9 mouse cellular contexts compared by ENCODE assay signal in the genomic region with DNA sequence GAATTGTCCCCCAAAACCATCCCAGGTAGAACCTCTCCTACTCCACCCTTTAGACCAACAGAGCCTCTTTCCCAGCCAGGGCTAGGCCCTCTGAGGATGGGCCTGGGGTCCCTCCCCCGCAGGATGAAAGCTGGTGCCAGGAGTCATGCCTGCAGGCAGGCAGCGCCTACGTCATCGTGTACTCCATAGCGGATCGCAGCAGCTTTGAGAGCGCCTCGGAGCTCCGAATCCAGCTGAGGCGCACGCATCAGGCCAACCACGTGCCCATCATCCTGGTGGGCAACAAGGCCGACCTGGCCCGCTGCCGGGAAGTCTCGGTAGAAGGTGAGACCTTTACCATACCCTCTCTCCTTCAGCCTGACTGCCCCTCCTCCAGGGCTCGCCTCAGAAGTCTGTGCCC. TPM values are rescaled to one million over a fixed set of nuclear protein-coding genes. Genes with fewer than 3 reads are reported as not detected.
DNase-seq lines count a peak whose midpoint lies in the region; ATAC-seq and TF ChIP-seq lines count a peak whose summit lies in the region.
"Had no signal": no experiment of that assay in that cellular context is flagged by ENCODE, and none has a peak within 500 bp of the region (broad histone marks: within the 10 kb centered on the region; RNA-seq: fewer than 3 reads in every experiment).

No protein-coding gene starts in this region.

- H3K27me3 ChIP-seq in lung, postnatal 0 days (replicated peaks; ENCODE audit: insufficient read depth, low read length) = no peaks in the 10 kb centered on the region
- H3K27me3 ChIP-seq in hindbrain, embryonic 14.5 days (ENCODE audit: control insufficient read depth, insufficient read depth, low read length) = peaks cover 6% of the 10 kb centered on the region
- 0 out of 2 replicates have a peak, but pooled peaks cover 1% of the 10 kb centered on the region for H3K27me3 ChIP-seq in stomach, embryonic 15.5 days (replicated peaks)

- intact Hi-C loops in gastrocnemius, adult 2 months (cut with DNase I) = no loop called here
- intact Hi-C loops in gastrocnemius, postnatal 36 days (cut with DNase I) = no loop called here
- intact Hi-C loops in left cerebral cortex, postnatal 25 days (cut with DNase I) = no loop called here

- H3K4me2 ChIP-seq in lung, postnatal 0 days (replicated peaks; ENCODE audit: low read depth, low read length) = 0 out of 2 replicates have a peak overlapping the region, but pooled peaks have one; percentile 14
- H3K4me2 ChIP-seq in hindbrain, embryonic 14.5 days (replicated peaks) = peak overlapping the region; percentile 28; the same call in 1 of the 2 replicates
- peak overlapping the region; percentile 33 for H3K4me2 ChIP-seq in stomach, embryonic 15.5 days

- H3K9ac ChIP-seq in lung, postnatal 0 days (replicated peaks; ENCODE audit: low read depth) = no peak overlapping the region
- no peak overlapping the region; the same call in 1 of the 2 replicates for H3K9ac ChIP-seq in hindbrain, embryonic 14.5 days
- no peak overlapping the region for H3K9ac ChIP-seq in stomach, embryonic 15.5 days

- DNase-seq in gastrocnemius, adult 2 months = no peak
- no peak for DNase-seq in gastrocnemius, postnatal 36 days
- peak; percentile 61 for DNase-seq in lung, postnatal 0 days (ENCODE audit: low spot score)
- DNase-seq in lung, adult 18-20 months = no peak
- no peak for DNase-seq in hindbrain, embryonic 14.5 days (ENCODE audit: low spot score)
- DNase-seq in left cerebral cortex, postnatal 25 days (ENCODE audit: low spot score in 2 of 2) = no peak
- no peak for DNase-seq in adrenal gland, adult 2 months

- no peaks in the 10 kb centered on the region for H3K9me3 ChIP-seq in lung, postnatal 0 days (ENCODE audit: low read length)
- H3K9me3 ChIP-seq in hindbrain, embryonic 14.5 days (ENCODE audit: control insufficient read depth, low read length) = no peaks in the 10 kb centered on the region
- no peaks in the 10 kb centered on the region for H3K9me3 ChIP-seq in stomach, embryonic 15.5 days

- TF ChIP-seq CTCF in gastrocnemius, adult 2 months (IDR thresholded peaks at IDR 0.05) = no peak
- TF ChIP-seq CTCF in lung, postnatal 0 days (IDR thresholded peaks at IDR 0.05) = no peak

- peak overlapping the region; percentile 24 for H3K4me3 ChIP-seq in gastrocnemius, adult 2 months
- no peak overlapping the region for H3K4me3 ChIP-seq in lung, postnatal 0 days (ENCODE audit: low read depth, low read length)
- H3K4me3 ChIP-seq in hindbrain, embryonic 14.5 days (replicated peaks; ENCODE audit: low read length) = no peak overlapping the region
- H3K4me3 ChIP-seq in stomach, embryonic 15.5 days (replicated peaks) = no peak overlapping the region

- WGBS in lung, postnatal 0 days = 9% methylated on average over 15 of the region's 17 CpGs
- 56% methylated on average over 17 of the region's 17 CpGs for WGBS in hindbrain, embryonic 14.5 days
- WGBS in stomach, embryonic 15.5 days = 28% methylated on average over 17 of the region's 17 CpGs

- H3K4me1 ChIP-seq in lung, postnatal 0 days (ENCODE audit: insufficient read depth, low read depth, low read length) = peaks cover 5% of the 10 kb centered on the region; the same call in 1 of the 2 replicates
- H3K4me1 ChIP-seq in hindbrain, embryonic 14.5 days (replicated peaks; ENCODE audit: control insufficient read depth, insufficient read depth, low read length) = no peaks in the 10 kb centered on the region
- H3K4me1 ChIP-seq in stomach, embryonic 15.5 days = peaks cover 39% of the 10 kb centered on the region

- TF ChIP-seq EP300 in lung, postnatal 0 days (IDR thresholded peaks at IDR 0.05) = no peak

- ATAC-seq in lung, postnatal 0 days = no peak
- ATAC-seq in hindbrain, embryonic 14.5 days (ENCODE audit: low FRiP score) = no peak
- ATAC-seq in stomach, embryonic 15.5 days (ENCODE audit: insufficient read depth, low FRiP score, low read depth) = no peak

- H3K36me3 ChIP-seq in lung, postnatal 0 days (ENCODE audit: insufficient read depth, low read length) = 0 out of 2 replicates have a peak, but pooled peaks cover 3% of the 10 kb centered on the region
- no peaks in the 10 kb centered on the region for H3K36me3 ChIP-seq in hindbrain, embryonic 14.5 days (replicated peaks; ENCODE audit: control insufficient read depth, insufficient read depth)
- H3K36me3 ChIP-seq in stomach, embryonic 15.5 days = no peaks in the 10 kb centered on the region

- peak overlapping the region; percentile 52 for H3K27ac ChIP-seq in gastrocnemius, adult 2 months
- H3K27ac ChIP-seq in lung, postnatal 0 days (ENCODE audit: low read length) = 0 out of 2 replicates have a peak overlapping the region, but pooled peaks have one; percentile 27
- no peak overlapping the region for H3K27ac ChIP-seq in hindbrain, embryonic 14.5 days
- peak overlapping the region; percentile 40; the same call in 1 of the 2 replicates for H3K27ac ChIP-seq in stomach, embryonic 15.5 days

RNA-seq across cellular contexts. Expression of gene Rem1, which starts 6.6 kb away (rescaled TPM):
- total RNA-seq in gastrocnemius, adult 2 months (2021) = 1 to 10 TPM; 2.4 to 3.0 TPM
- total RNA-seq in gastrocnemius, postnatal 36 days (2021) = 1 to 10 TPM; 2.7 to 3.6 TPM
- 32.2 and 34.0 TPM in 2 replicates for polyA plus RNA-seq in lung, postnatal 0 days (2015; fragmentation: Nextera tagmentation; extraction: Ambion mirVana)
- polyA plus RNA-seq in hindbrain, embryonic 14.5 days (2014; fragmentation: Nextera tagmentation; extraction: Ambion mirVana) = 0.33 and 0.87 TPM in 2 replicates
- polyA plus RNA-seq in stomach, embryonic 15.5 days (2015; fragmentation: Nextera tagmentation; extraction: Ambion mirVana) = 19.1 and 22.7 TPM in 2 replicates
- 1 to 10 TPM; 1.1 TPM for total RNA-seq in left cerebral cortex, postnatal 25 days (2021)
- 10 to 100 TPM; 11.3 to 18.1 TPM for total RNA-seq in adrenal gland, adult 2 months (2021)
- 11.9 and 21.0 TPM in 2 replicates for polyA plus RNA-seq in adrenal gland, adult 2 months (2012; rRNA removed)

RNA-seq across cellular contexts. Expression of gene Defb25, which starts 10.5 kb away (rescaled TPM):
- total RNA-seq in gastrocnemius, adult 2 months (2021) = not detected
- not detected for total RNA-seq in gastrocnemius, postnatal 36 days (2021)
- polyA plus RNA-seq in lung, postnatal 0 days (2015; fragmentation: Nextera tagmentation; extraction: Ambion mirVana) = 3.0 and 4.9 TPM in 2 replicates
- not detected in 2 replicates for polyA plus RNA-seq in hindbrain, embryonic 14.5 days (2014; fragmentation: Nextera tagmentation; extraction: Ambion mirVana)
- polyA plus RNA-seq in stomach, embryonic 15.5 days (2015; fragmentation: Nextera tagmentation; extraction: Ambion mirVana) = 1.2 and 1.6 TPM in 2 replicates
- not detected for total RNA-seq in left cerebral cortex, postnatal 25 days (2021)
- total RNA-seq in adrenal gland, adult 2 months (2021) = not detected
- 1.0 TPM in 1 of 2 replicates, not detected in the other for polyA plus RNA-seq in adrenal gland, adult 2 months (2012; rRNA removed)
- total RNA-seq: layer of hippocampus, postnatal 25 days had no signal

RNA-seq across cellular contexts. Expression of gene Defb36, which starts 29.2 kb away (rescaled TPM):
- total RNA-seq in gastrocnemius, adult 2 months (2021) = not detected
- total RNA-seq in gastrocnemius, postnatal 36 days (2021) = not detected
- not detected in 2 replicates for polyA plus RNA-seq in lung, postnatal 0 days (2015; fragmentation: Nextera tagmentation; extraction: Ambion mirVana)
- not detected in 2 replicates for polyA plus RNA-seq in hindbrain, embryonic 14.5 days (2014; fragmentation: Nextera tagmentation; extraction: Ambion mirVana)
- polyA plus RNA-seq in stomach, embryonic 15.5 days (2015; fragmentation: Nextera tagmentation; extraction: Ambion mirVana) = not detected in 2 replicates
- not detected for total RNA-seq in left cerebral cortex, postnatal 25 days (2021)
- total RNA-seq in adrenal gland, adult 2 months (2021) = under 1 TPM in 1 of 2 experiments, not detected in 1; 0.73 TPM
- 0.86 and 0.95 TPM in 2 replicates for polyA plus RNA-seq in adrenal gland, adult 2 months (2012; rRNA removed)
- total RNA-seq: layer of hippocampus, postnatal 25 days had no signal

RNA-seq across cellular contexts. Expression of gene Defb45, which starts 34.1 kb away (rescaled TPM):
- not detected for total RNA-seq in gastrocnemius, adult 2 months (2021)
- not detected for total RNA-seq in gastrocnemius, postnatal 36 days (2021)
- not detected in 2 replicates for polyA plus RNA-seq in lung, postnatal 0 days (2015; fragmentation: Nextera tagmentation; extraction: Ambion mirVana)
- polyA plus RNA-seq in hindbrain, embryonic 14.5 days (2014; fragmentation: Nextera tagmentation; extraction: Ambion mirVana) = not detected in 2 replicates
- not detected in 2 replicates for polyA plus RNA-seq in stomach, embryonic 15.5 days (2015; fragmentation: Nextera tagmentation; extraction: Ambion mirVana)
- not detected for total RNA-seq in left cerebral cortex, postnatal 25 days (2021)
- total RNA-seq in adrenal gland, adult 2 months (2021) = not detected
- not detected in 2 replicates for polyA plus RNA-seq in adrenal gland, adult 2 months (2012; rRNA removed)
- total RNA-seq: layer of hippocampus, postnatal 25 days had no signal

RNA-seq across cellular contexts. Expression of gene H13, which starts 35.9 kb away (rescaled TPM):
- total RNA-seq in gastrocnemius, adult 2 months (2021) = 10 to 100 TPM; 32.6 to 37.3 TPM
- 10 to 100 TPM; 30.1 to 35.1 TPM for total RNA-seq in gastrocnemius, postnatal 36 days (2021)
- polyA plus RNA-seq in lung, postnatal 0 days (2015; fragmentation: Nextera tagmentation; extraction: Ambion mirVana) = 110 and 127 TPM in 2 replicates
- 155 and 164 TPM in 2 replicates for polyA plus RNA-seq in hindbrain, embryonic 14.5 days (2014; fragmentation: Nextera tagmentation; extraction: Ambion mirVana)
- polyA plus RNA-seq in stomach, embryonic 15.5 days (2015; fragmentation: Nextera tagmentation; extraction: Ambion mirVana) = 122 and 135 TPM in 2 replicates
- 10 to 100 TPM; 73.1 to 85.4 TPM for total RNA-seq in left cerebral cortex, postnatal 25 days (2021)
- 100 to 1,000 TPM; 164 to 202 TPM for total RNA-seq in adrenal gland, adult 2 months (2021)
- 358 and 395 TPM in 2 replicates for polyA plus RNA-seq in adrenal gland, adult 2 months (2012; rRNA removed)
